Mouse (Mus musculus) midbrain, embryonic 12.5 days (tissue): ENCODE data around the gene Cdh5. TPM values are rescaled to one million over a fixed set of nuclear protein-coding genes. Genes with fewer than 3 reads are reported as not detected.
"Not testable (repeated sequence)": the region's sequence is repeated elsewhere in the genome, so short reads cannot be mapped to it uniquely, and the experiment has no call there.

ENCODE experiments used
- ATAC-seq: fragments of 200-750 bp; cut with Nextera tagmentation; 2 replicates; pipeline ENCODE4 v1.8.0; 2017; ENCODE audit warnings: low read depth, moderate TSS enrichment, moderate library complexity; ENCODE audit not compliant: low FRiP score
- H3K27ac ChIP-seq: fragments of 300-500 bp; sonication (generic); replicated peaks from 2 replicates; pipeline ENCODE4 v1.5.1; 2016; ENCODE audit warnings: mild to moderate bottlenecking
- H3K27me3 ChIP-seq: fragments of 300-500 bp; sonication (generic); 2 replicates; pipeline ENCODE4 v1.6.1; 2016; ENCODE audit warnings: mild to moderate bottlenecking
- H3K36me3 ChIP-seq: fragments of 300-500 bp; sonication (generic); 2 replicates; pipeline ENCODE4 v1.6.1; 2016
- H3K4me1 ChIP-seq: fragments of 300-500 bp; sonication (generic); 2 replicates; pipeline ENCODE4 v1.6.1; 2016
- H3K4me2 ChIP-seq: fragments of 300-500 bp; sonication (generic); replicated peaks from 2 replicates; pipeline ENCODE4 v1.6.1; 2016; ENCODE audit warnings: mild to moderate bottlenecking, moderate library complexity
- H3K4me3 ChIP-seq: fragments of 300-500 bp; sonication (generic); 2 replicates; pipeline ENCODE4 v1.5.1; 2016; ENCODE audit warnings: mild to moderate bottlenecking
- H3K9ac ChIP-seq: fragments of 300-500 bp; sonication (generic); replicated peaks from 2 replicates; pipeline ENCODE4 v1.6.1; 2016; ENCODE audit warnings: mild to moderate bottlenecking, moderate library complexity
- H3K9me3 ChIP-seq: fragments of 300-500 bp; sonication (generic); 2 replicates; pipeline ENCODE4 v1.6.1; 2016; ENCODE audit warnings: mild to moderate bottlenecking
- WGBS: fragments of 180-500 bp; shearing (Covaris S2); methylation state at CpG from one replicate; pipeline ENCODE4 v1.1.7; 2016; 5-methylcytosine and 5-hydroxymethylcytosine counted together
- polyA plus RNA-seq: library from polyadenylated mRNA; unstranded; fragments of >200 nt; fragmentation: Nextera tagmentation; extraction: Ambion mirVana; gene quantifications from 2 replicates; pipeline ENCODE4 v1.2.1, GENCODE M21; 2016

Gene Cdh5
- 14.0 and 16.5 TPM in 2 replicates for polyA plus RNA-seq

DNA sequence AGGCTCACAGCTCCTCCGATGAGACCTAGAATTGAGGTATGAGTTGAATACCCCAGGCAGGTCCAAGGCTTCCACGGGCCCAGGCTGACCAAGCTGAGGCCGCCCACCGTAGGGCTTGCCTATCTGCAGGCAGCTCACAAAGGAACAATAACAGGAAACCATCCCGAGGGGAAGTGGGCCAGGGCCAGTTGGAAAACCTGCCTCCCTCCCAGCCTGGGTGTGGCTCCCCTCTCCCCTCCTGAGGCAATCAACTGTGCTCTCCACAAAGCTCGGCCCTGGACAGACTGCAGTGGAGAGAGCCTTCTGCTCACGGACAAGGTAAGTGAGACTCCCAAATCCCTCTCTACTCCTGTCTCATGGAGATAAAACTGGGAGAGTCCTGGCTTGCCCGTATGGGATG lies at the start of gene Cdh5:
Gene Cdh5 (plus strand): TSS at position 211 of the 400 bp plus-strand sequence.
- Histone ChIP-seq H3K9me3 (no peaks in the 10 kb centered on the region), H3K9ac (no peak within 1 kb of the TSS), H3K4me2 (no peak within 1 kb of the TSS), H3K4me3 (no peak within 1 kb of the TSS), H3K27me3 (no peaks in the 10 kb centered on the region), H3K27ac (no peak within 1 kb of the TSS), H3K4me1 (no peaks in the 10 kb centered on the region), H3K36me3 (no peaks in the 10 kb centered on the region)
- ATAC-seq, result no peak
- WGBS, result 67% methylated on average over 8 of the region's 8 CpGs

DNA sequence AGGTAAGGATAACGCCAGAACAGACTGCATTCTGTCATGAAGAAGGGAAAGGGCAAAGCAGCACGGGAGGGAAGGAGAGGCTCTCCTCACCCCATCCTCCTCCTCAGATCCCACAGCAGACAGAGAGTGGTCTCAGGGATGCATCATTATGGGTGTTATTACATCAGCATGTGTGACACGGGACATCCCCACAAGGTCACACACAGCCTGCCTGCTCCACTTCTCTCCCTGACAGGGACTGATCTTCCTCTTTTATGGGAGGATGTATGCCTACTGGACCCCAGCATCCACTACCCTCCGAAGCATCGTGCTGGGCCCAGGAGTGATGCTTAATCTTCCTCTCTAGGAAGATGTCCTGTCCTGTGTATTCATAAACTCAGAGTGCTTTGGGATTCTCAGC lies 41.5 kb upstream of the Cdh5 start:
- Histone ChIP-seq H3K4me3 (no peak overlapping the region), H3K27ac (no peak overlapping the region)
- WGBS, result 65% methylated on average over 5 of the region's 5 CpGs

DNA sequence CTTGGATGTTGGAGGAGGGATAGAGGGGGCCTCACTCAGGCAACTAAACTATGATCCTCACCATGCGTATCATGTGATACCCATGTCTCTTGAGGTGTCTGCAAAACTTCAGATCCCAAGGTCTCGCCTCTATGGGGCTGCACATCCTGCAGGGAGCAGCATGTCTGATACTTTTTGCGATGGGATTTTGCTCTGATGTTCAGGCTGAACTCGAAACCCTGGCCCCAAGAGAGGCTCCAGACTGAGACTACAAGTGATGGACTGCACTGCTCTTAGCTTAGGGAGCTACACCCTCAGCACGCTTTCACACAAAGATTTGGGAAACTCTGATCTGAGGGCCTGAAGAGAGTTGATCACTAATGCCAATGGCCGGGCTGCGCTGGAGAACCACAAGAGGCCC lies 41.0 kb upstream of the Cdh5 start:
- H3K27ac ChIP-seq, result no peak overlapping the region
- no peaks in the 10 kb centered on the region for H3K36me3 ChIP-seq
- H3K4me1 ChIP-seq, result peaks cover 22% of the 10 kb centered on the region
- H3K9ac ChIP-seq, result no peak overlapping the region
- ATAC-seq, result no peak
- no peak overlapping the region for H3K4me3 ChIP-seq
- WGBS, result 87% methylated on average over 7 of the region's 7 CpGs
- H3K9me3 ChIP-seq, result no peaks in the 10 kb centered on the region
- H3K27me3 ChIP-seq, result no peaks in the 10 kb centered on the region; the same call in 1 of the 2 replicates
- no peak overlapping the region for H3K4me2 ChIP-seq

More for the DNA sequence above, 41.5 kb upstream of the Cdh5 start:
- H3K9ac ChIP-seq, result no peak overlapping the region
- H3K4me1 ChIP-seq, result peaks cover 22% of the 10 kb centered on the region
- no peaks in the 10 kb centered on the region; the same call in 1 of the 2 replicates for H3K27me3 ChIP-seq
- no peaks in the 10 kb centered on the region for H3K9me3 ChIP-seq
- no peak overlapping the region for H3K4me2 ChIP-seq
- no peaks in the 10 kb centered on the region for H3K36me3 ChIP-seq
- no peak for ATAC-seq

DNA sequence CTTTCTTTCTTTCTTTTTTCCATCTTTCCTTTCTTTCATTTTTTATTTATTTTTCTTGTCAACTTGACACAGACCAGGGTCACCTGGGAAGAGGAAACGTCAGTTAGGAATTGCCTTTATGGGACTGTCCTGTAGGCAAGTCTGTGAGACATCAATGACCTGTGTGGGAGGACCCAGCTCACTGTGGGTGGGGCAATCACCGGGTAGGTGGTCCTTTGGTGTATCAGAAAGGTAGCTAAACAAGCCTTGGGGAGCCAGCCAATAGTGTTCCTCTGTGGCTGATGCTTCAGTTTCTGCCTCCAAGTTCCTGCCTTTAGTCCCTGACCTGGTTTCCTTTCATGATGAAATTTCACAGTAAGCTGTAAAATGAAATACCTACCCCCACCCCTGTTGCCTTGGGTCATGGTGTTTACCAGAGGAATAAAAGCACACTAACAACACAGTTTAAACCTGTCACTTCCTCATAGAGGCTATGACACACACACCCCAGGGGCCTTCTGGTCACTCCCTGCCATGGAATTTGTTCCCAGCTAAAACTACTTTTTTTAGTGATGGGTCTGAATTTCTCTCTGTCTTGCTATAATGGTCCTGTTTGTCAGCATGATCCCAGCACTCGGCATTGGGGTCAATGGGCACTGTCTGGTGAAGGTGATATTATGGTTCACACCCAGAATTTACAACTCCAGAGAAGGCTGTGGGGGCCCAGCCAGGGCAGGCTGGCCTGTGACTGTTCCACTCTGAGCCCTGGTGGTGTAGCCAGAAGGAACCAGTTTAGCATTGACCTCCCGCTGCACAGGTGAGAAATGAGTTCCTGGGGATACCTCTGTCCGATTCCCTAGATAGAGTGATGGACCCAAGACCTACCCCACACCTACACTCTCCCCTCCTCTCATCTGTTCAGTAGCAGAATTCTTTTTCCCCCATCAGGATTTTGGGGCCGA lies 40.1 kb upstream of the Cdh5 start:
- Histone ChIP-seq H3K9me3 (no peaks in the 10 kb centered on the region), H3K36me3 (no peaks in the 10 kb centered on the region), H3K4me3 (no peak overlapping the region), H3K27me3 (no peaks in the 10 kb centered on the region; the same call in 1 of the 2 replicates), H3K27ac (peak overlapping the region; percentile 77), H3K4me1 (peaks cover 22% of the 10 kb centered on the region), H3K4me2 (0 out of 2 replicates have a peak overlapping the region, but pooled peaks have one; percentile 4), H3K9ac (no peak overlapping the region; the same call in 1 of the 2 replicates)
- WGBS, result 73% methylated on average over 6 of the region's 6 CpGs
- peak; percentile 65 for ATAC-seq

DNA sequence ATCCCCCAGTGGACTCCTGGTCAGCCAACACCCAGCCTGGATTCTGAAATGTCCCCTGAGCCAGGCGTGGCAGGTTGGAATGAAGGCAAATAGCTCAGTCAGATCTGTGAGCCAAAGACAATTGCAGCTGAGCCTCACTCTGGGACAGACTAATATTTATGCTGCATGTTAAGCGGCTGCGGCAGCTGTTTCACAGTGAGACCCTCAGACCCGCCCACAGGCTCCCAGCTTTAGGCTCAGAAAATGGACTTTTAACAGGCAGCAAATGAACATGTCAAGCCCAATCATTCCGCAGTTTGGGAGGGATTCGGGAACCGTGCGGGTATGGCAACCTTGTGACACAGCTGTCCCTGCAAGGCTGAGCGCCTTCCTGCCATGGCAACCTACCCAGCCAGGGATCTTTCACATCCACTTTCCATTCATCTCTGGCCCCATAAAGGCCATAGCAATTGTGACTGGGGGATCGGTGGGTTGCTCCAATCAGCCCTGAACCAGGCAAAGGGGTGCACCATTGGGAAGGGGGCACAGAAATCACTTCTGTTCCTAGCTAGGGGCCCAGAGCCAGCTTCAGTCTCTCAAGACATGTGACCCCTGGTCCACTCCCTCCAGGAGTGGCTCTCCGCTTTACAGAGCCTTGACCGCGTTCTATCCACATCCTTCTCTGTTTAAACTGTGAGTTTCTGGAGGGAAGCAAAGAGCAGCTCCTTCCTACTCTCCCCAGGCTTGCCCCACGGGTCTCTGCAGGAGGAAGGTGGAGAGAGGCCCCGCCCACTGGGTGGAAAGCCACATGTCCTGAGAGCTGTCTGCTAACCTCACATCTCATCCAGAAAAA lies 39.2 kb upstream of the Cdh5 start:
- no peak overlapping the region for H3K9ac ChIP-seq
- H3K9me3 ChIP-seq, result no peaks in the 10 kb centered on the region
- H3K27me3 ChIP-seq, result no peaks in the 10 kb centered on the region; the same call in 1 of the 2 replicates
- WGBS, result 38% methylated on average over 15 of the region's 15 CpGs
- H3K4me3 ChIP-seq, result no peak overlapping the region
- peaks cover 22% of the 10 kb centered on the region for H3K4me1 ChIP-seq
- peak overlapping the region; percentile 77 for H3K27ac ChIP-seq
- no peaks in the 10 kb centered on the region for H3K36me3 ChIP-seq
- peak; percentile 87 for ATAC-seq
- H3K4me2 ChIP-seq, result 0 out of 2 replicates have a peak overlapping the region, but pooled peaks have one; percentile 4

DNA sequence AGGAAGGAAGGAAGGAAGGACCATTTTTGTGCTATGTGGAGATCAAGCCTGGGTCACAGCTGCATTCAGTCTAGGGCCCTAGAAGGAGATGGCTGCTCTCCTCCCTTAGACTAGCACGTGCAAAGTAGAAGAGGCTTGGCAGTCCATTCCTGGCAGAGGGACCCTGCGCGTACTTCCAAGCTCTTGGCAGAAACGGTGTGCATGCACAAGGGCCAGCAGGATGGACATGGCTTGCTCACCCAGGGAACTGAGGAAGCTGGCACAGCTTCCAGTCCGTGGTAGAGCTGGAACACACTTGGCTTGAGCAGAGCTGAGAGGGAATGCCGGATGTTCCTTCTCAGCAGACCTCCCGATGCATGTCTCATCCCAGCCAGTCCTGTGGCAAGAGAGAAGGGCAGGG lies 36.2 kb upstream of the Cdh5 start:
- WGBS, result 87% methylated on average over 7 of the region's 7 CpGs
- H3K27ac ChIP-seq, result no peak overlapping the region
- no peak overlapping the region for H3K4me2 ChIP-seq
- no peak overlapping the region for H3K9ac ChIP-seq
- no peaks in the 10 kb centered on the region for H3K9me3 ChIP-seq
- ATAC-seq, result no peak
- H3K4me1 ChIP-seq, result peaks cover 17% of the 10 kb centered on the region
- H3K27me3 ChIP-seq, result no peaks in the 10 kb centered on the region; the same call in 1 of the 2 replicates
- H3K36me3 ChIP-seq, result no peaks in the 10 kb centered on the region
- H3K4me3 ChIP-seq, result no peak overlapping the region

DNA sequence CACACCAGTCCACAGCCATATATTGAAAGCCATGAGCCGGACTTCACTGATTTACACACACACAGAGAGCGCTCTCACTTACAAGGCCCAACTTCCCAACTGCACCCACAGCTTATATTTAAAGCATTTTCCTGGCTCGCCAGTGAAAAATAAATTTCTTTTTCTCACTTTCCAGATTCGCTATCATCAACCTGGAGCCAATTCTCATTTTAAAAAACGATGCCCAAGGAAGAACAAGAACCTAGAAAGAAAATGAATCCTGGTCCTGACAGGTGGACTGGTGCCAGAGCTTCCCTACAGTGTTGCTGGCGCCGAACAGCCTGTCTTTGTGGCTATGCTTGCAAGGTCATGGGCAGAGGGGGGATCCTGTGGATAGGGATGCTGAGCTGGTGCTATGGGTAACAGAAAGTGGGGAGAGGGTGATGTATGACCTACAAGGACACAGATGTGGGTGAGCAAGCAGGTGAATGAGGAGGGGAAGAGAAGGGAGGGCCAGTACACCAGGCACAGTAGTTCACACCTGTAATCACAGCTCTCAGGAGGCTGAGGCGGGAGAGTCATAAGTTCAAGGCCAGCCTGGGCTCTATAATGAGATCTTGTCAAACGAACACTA lies 35.4 kb upstream of the Cdh5 start:
- no peak overlapping the region for H3K9ac ChIP-seq
- no peaks in the 10 kb centered on the region for H3K36me3 ChIP-seq
- no peaks in the 10 kb centered on the region for H3K9me3 ChIP-seq
- no peak overlapping the region for H3K4me2 ChIP-seq
- ATAC-seq, result no peak
- no peaks in the 10 kb centered on the region; the same call in 1 of the 2 replicates for H3K27me3 ChIP-seq
- WGBS, result 90% methylated on average over 9 of the region's 9 CpGs
- no peak overlapping the region for H3K4me3 ChIP-seq
- no peak overlapping the region for H3K27ac ChIP-seq
- H3K4me1 ChIP-seq, result peaks cover 15% of the 10 kb centered on the region

DNA sequence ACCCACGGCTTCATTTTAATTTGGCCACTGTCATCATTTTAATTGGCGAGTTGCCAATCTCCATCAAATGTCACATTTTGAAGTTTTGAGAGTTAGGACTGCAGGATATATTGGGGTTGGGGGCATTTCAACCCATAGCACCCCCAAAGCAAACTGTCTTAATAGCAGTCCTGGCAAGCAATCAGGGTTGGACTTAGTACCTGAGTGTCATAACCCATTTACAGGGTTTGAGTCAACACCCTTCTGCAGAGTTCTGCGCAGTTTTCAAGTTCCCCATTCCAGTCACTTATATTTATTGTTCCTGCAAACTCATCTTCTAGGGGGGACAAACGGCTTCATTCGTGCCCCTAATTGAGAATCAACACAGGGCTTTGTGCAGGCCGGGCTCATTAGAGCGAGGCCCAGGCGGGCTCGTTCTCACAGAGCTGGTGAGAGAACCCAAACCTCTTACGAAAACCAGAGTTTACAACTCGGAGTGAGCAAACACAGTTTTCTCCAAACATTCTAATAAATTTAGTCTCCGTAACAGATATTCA lies 34.0 kb upstream of the Cdh5 start:
- no peak for ATAC-seq
- Histone ChIP-seq H3K4me1 (peaks cover 3% of the 10 kb centered on the region), H3K36me3 (no peaks in the 10 kb centered on the region), H3K4me2 (no peak overlapping the region), H3K27ac (no peak overlapping the region), H3K9me3 (no peaks in the 10 kb centered on the region), H3K9ac (no peak overlapping the region), H3K4me3 (no peak overlapping the region), H3K27me3 (no peaks in the 10 kb centered on the region; the same call in 1 of the 2 replicates)
- 90% methylated on average over 12 of the region's 12 CpGs for WGBS

DNA sequence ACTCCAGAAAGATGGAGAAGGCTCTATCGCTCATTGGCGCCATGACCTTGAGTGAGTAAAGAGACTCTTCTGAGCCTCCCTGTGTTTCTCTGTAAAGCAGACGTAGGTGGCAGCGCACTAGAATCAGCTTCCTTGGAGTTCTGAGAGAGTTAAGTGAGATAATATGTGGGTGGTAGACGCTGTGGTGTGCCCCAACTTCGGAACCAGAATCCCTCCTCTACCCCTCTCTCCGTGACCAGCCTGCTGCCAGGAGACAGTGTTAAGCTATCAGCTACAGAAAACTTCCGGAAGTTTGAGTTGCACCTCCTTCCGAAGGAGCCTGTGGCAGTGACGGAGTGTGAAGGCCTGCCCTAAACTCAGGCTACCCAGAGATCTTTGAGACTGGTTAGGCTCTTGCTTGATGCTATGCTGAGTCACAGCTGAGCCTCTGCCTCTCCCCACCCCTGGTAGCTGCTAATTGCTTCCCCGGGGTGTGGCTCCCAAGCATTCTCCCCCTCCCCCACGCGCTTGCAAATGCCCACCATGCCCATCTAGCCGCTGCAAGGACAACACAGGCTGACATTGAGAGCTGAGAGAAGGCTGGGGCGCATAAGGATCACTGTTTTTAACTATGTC lies 32.9 kb upstream of the Cdh5 start:
- ATAC-seq, result no peak
- Histone ChIP-seq H3K4me1 (no peaks in the 10 kb centered on the region), H3K9me3 (no peaks in the 10 kb centered on the region), H3K36me3 (no peaks in the 10 kb centered on the region), H3K9ac (no peak overlapping the region), H3K27me3 (no peaks in the 10 kb centered on the region; the same call in 1 of the 2 replicates), H3K27ac (no peak overlapping the region), H3K4me2 (no peak overlapping the region), H3K4me3 (no peak overlapping the region)
- 85% methylated on average over 15 of the region's 15 CpGs for WGBS

DNA sequence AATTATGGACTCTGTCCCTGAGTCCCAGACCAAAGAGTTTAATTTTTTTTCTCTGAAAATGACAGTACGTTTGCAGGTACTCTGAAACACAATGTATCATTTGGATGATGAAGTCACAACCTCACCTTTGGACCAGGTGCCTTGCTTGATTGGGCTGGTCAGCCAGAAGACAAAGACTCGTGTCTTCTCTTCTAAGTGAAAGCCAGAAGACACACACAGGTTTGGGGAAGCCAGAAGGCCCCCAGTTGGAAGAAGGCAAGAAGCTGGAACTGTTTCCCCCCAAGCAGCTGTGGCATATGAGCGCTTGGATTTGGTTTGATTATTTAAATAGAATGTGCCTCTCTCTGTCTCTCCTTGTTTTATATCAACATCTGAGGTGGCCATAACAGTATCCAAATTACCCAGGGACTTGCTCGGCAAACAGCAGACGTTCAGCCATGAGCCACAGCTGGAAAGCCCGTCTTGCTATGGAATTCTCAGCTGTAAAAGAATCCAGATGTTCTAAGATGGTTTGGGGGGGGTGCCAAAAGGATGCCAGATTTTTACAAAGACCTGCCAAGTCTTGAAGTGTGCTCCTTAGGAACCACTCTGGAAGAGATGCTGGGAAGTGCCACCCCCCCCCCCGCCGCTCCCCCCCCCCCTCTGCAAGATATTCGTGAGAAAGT lies 31.1 kb upstream of the Cdh5 start:
- H3K27me3 ChIP-seq, H3K36me3 ChIP-seq, H3K4me3 ChIP-seq, H3K9me3 ChIP-seq, H3K4me1 ChIP-seq, ATAC-seq, H3K9ac ChIP-seq, H3K4me2 ChIP-seq, H3K27ac ChIP-seq: not testable (repeated sequence)
- WGBS, result 82% methylated on average over 8 of the region's 9 CpGs

DNA sequence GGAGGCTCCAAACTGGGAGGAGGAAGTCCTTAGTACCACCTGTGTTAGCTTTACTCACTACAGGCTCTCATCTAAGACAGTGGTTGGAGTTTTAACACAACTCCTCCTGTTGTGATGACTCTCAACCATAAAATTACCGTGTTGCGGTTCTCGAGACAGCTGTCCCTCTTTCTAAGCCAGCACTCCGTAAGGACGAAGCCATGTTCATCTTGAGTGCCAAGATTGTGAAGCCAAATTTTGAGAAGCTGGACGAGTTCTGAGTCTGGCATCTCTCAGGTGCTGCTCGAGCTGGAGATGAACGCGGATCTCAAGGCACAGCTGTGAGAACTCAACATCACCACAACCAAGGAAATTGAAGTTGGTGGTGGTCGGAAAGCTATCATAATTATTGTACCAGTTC lies 30.5 kb upstream of the Cdh5 start:
- Histone ChIP-seq H3K27ac (no peak overlapping the region), H3K36me3 (no peaks in the 10 kb centered on the region), H3K4me1 (no peaks in the 10 kb centered on the region), H3K9me3 (no peaks in the 10 kb centered on the region), H3K4me3 (no peak overlapping the region), H3K9ac (no peak overlapping the region), H3K4me2 (no peak overlapping the region), H3K27me3 (no peaks in the 10 kb centered on the region)
- ATAC-seq, result no peak
- 93% methylated on average over 10 of the region's 10 CpGs for WGBS
